Mouse (Mus musculus): ENCODE measurements around the gene Klrg1. TPM values are rescaled to one million over a fixed set of nuclear protein-coding genes. Genes with fewer than 3 reads are reported as not detected.

Gene Klrg1
- total and polyA plus RNA-seq, 3 experiments: 2.0 to 6.0 (median 2.8) TPM

GRCm38 (mm10) chr6:122290253-122290652 is 7.6 kb upstream of the Klrg1 start:
- H3K4me2 ChIP-seq (ENCODE audit: insufficient read depth, low read depth, poor library complexity, severe bottlenecking): no peak overlapping the region
- no peak overlapping the region for H3K9ac ChIP-seq (ENCODE audit: insufficient read depth, low read depth)
- in situ Hi-C loops (cut with MboI; ENCODE audit: low pct_ligation_motif_present, low pct_unique_long_range_greater_than_20kb, low sequenced_read_pairs): no loop called here
- dilution Hi-C loops (cut with MboI; ENCODE audit: extremely low pct_ligation_motif_present, extremely low pct_unique_long_range_greater_than_20kb, low sequenced_read_pairs): no loop called here
- H3K4me3 ChIP-seq (replicated peaks in 1 of 3; ENCODE audit: low read depth in 2 of 3, low read length in 2 of 3, poor library complexity in 1 of 3): no peak overlapping the region
- TF ChIP-seq MXI1 (IDR thresholded peaks at IDR 0.05; ENCODE audit: low read depth, low read length) (no peak), MYC (IDR thresholded peaks at IDR 0.05; ENCODE audit: low read depth, low read length) (0 out of 2 replicates have a peak, but pooled peaks have one; percentile 17)
- no peak for DNase-seq (ENCODE audit: extremely low read depth)
- no peaks in the 10 kb centered on the region for H3K9me3 ChIP-seq (replicated peaks; ENCODE audit: low read length)
- peak overlapping the region; percentile 13; the same call in 1 of the 2 replicates for H3K27ac ChIP-seq (ENCODE audit: insufficient read depth, low read depth)
- H3K4me1 ChIP-seq (ENCODE audit: control insufficient read depth in 1 of 2, insufficient read depth in 2 of 2): peaks cover 13 to 68% of the 10 kb centered on the region in 2 experiments
- no peaks in the 10 kb centered on the region for H3K27me3 ChIP-seq (replicated peaks)
- H3K36me3 ChIP-seq (replicated peaks in 1 of 2; ENCODE audit: control insufficient read depth in 1 of 2, insufficient read depth in 1 of 2, low read length in 1 of 2): no peaks in the 10 kb centered on the region
- no peaks in the 10 kb centered on the region for H3K79me2 ChIP-seq (replicated peaks; ENCODE audit: control insufficient read depth, extremely low read depth, insufficient read depth, poor library complexity, severe bottlenecking)

- Histone ChIP-seq H3K9me3 (replicated peaks; ENCODE audit: low read length) (no peaks in the 10 kb centered on the region), H3K9ac (ENCODE audit: insufficient read depth, low read depth) (no peak overlapping the region), H3K4me2 (ENCODE audit: insufficient read depth, low read depth, poor library complexity, severe bottlenecking) (no peak overlapping the region), H3K4me3 (replicated peaks in 1 of 3; ENCODE audit: low read depth in 2 of 3, low read length in 2 of 3, poor library complexity in 1 of 3) (no peak overlapping the region), H3K36me3 (replicated peaks in 1 of 2; ENCODE audit: control insufficient read depth in 1 of 2, insufficient read depth in 1 of 2, low read length in 1 of 2) (no peaks in the 10 kb centered on the region), H3K27me3 (replicated peaks) (no peaks in the 10 kb centered on the region), H3K4me1 (ENCODE audit: control insufficient read depth in 1 of 2, insufficient read depth in 2 of 2) (peaks cover 13 to 68% of the 10 kb centered on the region in 2 experiments), H3K79me2 (replicated peaks; ENCODE audit: control insufficient read depth, extremely low read depth, insufficient read depth, poor library complexity, severe bottlenecking) (no peaks in the 10 kb centered on the region), H3K27ac (ENCODE audit: insufficient read depth, low read depth) (no peak overlapping the region)
- dilution Hi-C loops (cut with MboI; ENCODE audit: extremely low pct_ligation_motif_present, extremely low pct_unique_long_range_greater_than_20kb, low sequenced_read_pairs): no loop called here
- no peak for DNase-seq (ENCODE audit: extremely low read depth)
- TF ChIP-seq SIN3A (IDR thresholded peaks at IDR 0.05; ENCODE audit: low read length): no peak
- TF ChIP-seq ELF1 (IDR thresholded peaks at IDR 0.05; ENCODE audit: low read depth, low read length): no peak
- no peak for TF ChIP-seq TBP (conservative IDR thresholded peaks at IDR 0.05; ENCODE audit: low read depth, low read length)
- no peak for TF ChIP-seq BHLHE40 (IDR thresholded peaks at IDR 0.05; ENCODE audit: low read depth, low read length)
- in situ Hi-C loops (cut with MboI; ENCODE audit: low pct_ligation_motif_present, low pct_unique_long_range_greater_than_20kb, low sequenced_read_pairs): no loop called here
Measured at GRCm38 (mm10) chr6:122289313-122289712, 6.6 kb upstream of the Klrg1 start.

GRCm38 (mm10) chr6:122288263-122288662 is 5.6 kb upstream of the Klrg1 start:
- no peak overlapping the region for H3K9ac ChIP-seq (ENCODE audit: insufficient read depth, low read depth)
- no peak overlapping the region for H3K27ac ChIP-seq (ENCODE audit: insufficient read depth, low read depth)
- H3K4me1 ChIP-seq (ENCODE audit: control insufficient read depth in 1 of 2, insufficient read depth in 2 of 2): peaks cover 10 to 65% of the 10 kb centered on the region in 2 experiments
- no peak overlapping the region for H3K4me2 ChIP-seq (ENCODE audit: insufficient read depth, low read depth, poor library complexity, severe bottlenecking)
- in situ Hi-C loops (cut with MboI; ENCODE audit: low pct_ligation_motif_present, low pct_unique_long_range_greater_than_20kb, low sequenced_read_pairs) (no loop called here), dilution Hi-C loops (cut with MboI; ENCODE audit: extremely low pct_ligation_motif_present, extremely low pct_unique_long_range_greater_than_20kb, low sequenced_read_pairs) (no loop called here)
- no peak overlapping the region for H3K4me3 ChIP-seq (replicated peaks in 1 of 3; ENCODE audit: low read depth in 2 of 3, low read length in 2 of 3, poor library complexity in 1 of 3)
- TF ChIP-seq CTCF (conservative IDR thresholded peaks at IDR 0.05 in 1 of 2, IDR thresholded peaks at IDR 0.05 in 1 of 2; ENCODE audit: low read depth in 2 of 2, low read length in 2 of 2) (peak; percentile 39 to 71), RAD21 (IDR thresholded peaks at IDR 0.05; ENCODE audit: low read depth, low read length) (peak; percentile 45), MEF2A (IDR thresholded peaks at IDR 0.05; ENCODE audit: borderline replicate concordance, low read depth, low read length) (no peak), SMC3 (IDR thresholded peaks at IDR 0.05; ENCODE audit: low read depth, low read length) (peak; percentile 42), TCF12 (IDR thresholded peaks at IDR 0.05; ENCODE audit: low read depth, low read length) (peak; percentile 9; the same call in 1 of the 2 replicates)
- H3K36me3 ChIP-seq (replicated peaks in 1 of 2; ENCODE audit: control insufficient read depth in 1 of 2, insufficient read depth in 1 of 2, low read length in 1 of 2): no peaks in the 10 kb centered on the region
- no peaks in the 10 kb centered on the region for H3K9me3 ChIP-seq (replicated peaks; ENCODE audit: low read length)
- DNase-seq (ENCODE audit: extremely low read depth): no peak
- H3K79me2 ChIP-seq (replicated peaks; ENCODE audit: control insufficient read depth, extremely low read depth, insufficient read depth, poor library complexity, severe bottlenecking): no peaks in the 10 kb centered on the region
- no peaks in the 10 kb centered on the region for H3K27me3 ChIP-seq (replicated peaks)

Measured in CH12.LX (cell line).